Mouse (Mus musculus): ENCODE measurements around the gene Slc8a1. TPM values are rescaled to one million over a fixed set of nuclear protein-coding genes. Genes with fewer than 3 reads are reported as not detected.

Gene Slc8a1
- polyA plus RNA-seq, 2 experiments from 2014 or later = 0.03 TPM; not detected in 1

DNA sequence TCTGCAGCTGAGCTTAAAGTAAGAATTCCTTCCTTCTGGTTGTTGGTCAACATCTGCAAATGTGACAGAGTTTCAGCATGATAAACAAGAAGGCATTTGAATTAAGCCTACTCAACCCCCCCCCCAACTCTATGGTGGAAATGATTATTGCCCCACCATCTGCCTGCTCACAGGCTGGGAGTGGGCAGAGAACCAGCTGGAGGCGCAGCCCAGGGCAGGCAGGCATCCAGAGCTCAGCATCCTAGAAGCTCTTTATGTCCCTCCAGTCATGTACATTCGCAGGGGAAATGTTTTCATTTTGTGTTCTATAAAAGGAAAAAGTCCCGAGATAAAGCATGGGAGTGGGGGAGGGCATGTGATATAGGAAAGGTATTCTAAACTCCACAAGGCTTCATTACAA, 235.4 kb downstream of the Slc8a1 start:
- no peak for ATAC-seq

DNA sequence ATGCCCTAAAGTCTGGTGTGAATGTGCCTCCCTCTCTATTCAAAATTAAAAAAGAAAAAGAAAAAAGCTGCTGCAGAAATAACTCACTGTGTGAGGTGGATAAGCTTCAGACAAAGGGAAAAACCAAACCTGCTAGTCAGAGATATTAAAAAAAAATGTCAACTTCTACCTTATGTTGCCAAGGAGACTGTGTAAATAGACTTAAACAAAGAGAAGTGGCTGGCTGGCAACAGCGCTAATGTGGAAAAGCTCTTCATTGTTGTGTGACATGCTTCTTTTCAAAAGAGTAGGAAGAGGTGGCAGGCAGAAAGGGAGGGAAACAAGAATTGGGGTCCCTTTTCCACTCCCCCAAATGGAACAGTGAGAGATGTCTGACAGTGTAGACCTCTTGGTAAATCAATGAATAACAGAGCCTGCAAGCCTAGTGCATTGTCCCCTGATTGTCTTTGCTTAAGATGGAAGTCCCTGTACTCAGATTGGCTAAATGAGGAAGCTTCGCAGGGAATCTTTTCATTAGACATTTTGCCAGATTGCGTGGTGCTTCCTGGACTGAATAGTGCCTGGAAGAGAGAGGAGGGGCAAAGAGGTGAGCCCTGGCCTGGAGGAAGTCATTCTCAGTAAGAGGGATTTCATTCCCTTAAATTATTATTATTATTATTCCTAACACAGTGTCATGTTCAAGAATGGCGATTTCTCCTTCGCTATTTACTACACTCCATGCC, 237.3 kb downstream of the Slc8a1 start:
- ATAC-seq = no peak

DNA sequence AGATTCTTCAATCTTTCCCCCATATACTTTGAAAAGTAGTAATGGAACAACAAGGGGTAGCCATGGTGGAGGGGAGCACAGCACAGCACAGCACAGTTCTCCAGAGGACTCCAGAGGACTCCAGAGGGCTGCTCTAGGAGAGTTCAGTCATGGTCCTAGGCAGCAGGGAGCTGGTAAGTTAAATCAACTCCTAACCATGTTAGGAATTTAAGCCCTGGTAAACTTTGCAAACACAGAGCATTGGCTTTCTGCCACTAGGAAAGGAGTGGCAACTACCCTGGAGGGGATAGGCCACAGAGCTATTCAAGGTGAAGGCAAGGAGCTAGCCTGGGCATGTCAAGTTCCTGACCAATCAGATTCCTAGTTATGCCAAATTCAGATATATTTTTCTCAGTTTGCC, 240.3 kb downstream of the Slc8a1 start:
- no peak for ATAC-seq

DNA sequence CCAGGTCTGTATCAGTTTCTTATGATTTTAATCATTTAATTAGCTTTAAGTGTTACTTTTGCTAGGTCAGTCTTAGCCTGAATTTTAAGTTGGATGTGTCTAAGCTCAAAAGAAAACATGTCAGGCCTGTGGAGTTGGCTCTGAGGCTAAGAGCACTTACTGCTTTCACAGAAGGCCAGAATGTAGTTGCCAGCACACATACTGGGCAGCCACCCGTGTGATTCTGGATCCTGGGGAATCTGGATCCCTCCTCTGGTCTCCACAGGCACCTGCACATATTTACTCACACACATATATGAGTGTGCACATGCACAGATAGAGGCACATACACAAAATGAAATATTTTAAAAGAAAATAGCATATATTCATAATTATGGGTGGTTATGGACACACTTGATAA, 241.6 kb downstream of the Slc8a1 start:
- ATAC-seq = no peak

DNA sequence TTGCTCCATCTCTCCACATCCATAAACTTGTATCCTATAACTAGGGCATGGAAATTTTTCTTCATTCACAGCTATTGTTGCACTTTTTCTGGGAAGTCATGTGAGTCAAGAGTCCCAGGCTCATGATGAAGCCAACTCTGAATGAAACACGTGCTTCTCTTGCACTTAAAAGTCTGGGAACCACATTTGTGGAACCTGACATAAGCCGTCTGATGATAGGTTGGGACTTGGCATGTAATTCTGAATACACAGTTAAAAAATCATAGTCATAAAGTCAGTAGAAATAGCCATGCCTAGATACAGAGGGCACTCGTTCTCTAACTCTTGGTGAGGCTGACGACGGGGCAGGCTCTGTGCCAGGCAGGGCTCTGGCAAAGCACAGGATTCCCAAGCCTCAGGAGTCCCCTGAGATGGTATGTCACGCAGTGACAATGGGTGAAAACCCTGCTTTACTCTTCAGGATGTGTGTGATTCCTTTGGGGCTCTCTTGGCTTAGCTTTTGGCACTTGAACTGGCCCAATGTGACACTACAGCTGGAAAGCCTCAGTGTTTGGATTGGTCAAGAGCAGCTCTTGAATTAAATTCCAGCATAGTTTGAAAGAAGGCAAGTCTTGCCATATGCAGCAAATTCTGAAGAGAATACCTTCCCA, 245.8 kb downstream of the Slc8a1 start:
- ATAC-seq = no peak

DNA sequence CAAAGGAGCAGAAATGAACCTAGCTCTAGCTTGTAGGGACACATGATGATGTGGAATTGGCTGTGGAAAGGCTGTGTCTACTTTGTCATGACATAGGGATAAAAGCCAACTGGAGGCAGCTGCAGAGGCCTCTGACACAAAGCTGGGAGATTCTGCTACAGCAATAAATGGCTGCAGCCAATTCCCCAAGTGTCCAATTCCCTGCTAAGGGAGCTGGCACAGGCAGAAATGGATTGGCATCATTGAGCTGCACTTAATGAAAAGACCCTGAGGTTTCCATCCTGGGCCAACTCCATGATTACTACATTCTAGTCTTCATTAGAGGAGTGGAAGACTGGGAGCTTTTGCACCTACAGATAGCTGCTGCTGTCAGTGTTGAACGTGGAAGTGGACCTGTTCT, 251.8 kb downstream of the Slc8a1 start:
- ATAC-seq = no peak

DNA sequence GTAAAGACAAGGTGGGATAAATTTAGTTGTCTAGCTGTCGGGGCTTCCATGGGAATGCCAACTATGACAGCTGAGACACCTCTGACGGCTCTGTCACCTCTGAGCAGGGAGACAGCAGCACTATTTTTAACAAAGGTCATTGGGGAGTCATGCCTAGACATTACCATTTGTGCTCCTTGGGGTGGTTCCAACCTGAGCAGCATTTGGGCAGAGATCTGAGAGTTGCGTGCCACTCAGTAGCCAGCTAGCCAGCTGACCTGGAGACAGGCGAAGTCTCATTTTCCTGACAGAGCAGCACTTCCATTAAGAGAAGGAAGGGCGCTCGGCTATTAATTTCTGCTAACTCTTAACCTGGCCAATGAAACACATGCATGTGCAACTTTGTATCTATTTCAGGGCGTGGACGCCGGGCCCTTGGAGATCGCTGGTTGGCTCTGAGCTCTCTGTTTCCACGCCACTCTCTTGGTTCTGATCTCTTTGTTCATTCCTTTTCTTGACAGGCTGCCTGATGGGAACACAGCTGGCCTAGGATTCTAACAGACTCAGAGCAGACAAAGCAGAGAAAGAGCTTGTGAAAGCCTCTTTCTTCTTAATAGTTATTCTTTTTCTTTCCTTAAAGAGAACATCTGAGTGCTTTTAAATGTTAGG, 256.2 kb downstream of the Slc8a1 start:
- no peak for ATAC-seq

DNA sequence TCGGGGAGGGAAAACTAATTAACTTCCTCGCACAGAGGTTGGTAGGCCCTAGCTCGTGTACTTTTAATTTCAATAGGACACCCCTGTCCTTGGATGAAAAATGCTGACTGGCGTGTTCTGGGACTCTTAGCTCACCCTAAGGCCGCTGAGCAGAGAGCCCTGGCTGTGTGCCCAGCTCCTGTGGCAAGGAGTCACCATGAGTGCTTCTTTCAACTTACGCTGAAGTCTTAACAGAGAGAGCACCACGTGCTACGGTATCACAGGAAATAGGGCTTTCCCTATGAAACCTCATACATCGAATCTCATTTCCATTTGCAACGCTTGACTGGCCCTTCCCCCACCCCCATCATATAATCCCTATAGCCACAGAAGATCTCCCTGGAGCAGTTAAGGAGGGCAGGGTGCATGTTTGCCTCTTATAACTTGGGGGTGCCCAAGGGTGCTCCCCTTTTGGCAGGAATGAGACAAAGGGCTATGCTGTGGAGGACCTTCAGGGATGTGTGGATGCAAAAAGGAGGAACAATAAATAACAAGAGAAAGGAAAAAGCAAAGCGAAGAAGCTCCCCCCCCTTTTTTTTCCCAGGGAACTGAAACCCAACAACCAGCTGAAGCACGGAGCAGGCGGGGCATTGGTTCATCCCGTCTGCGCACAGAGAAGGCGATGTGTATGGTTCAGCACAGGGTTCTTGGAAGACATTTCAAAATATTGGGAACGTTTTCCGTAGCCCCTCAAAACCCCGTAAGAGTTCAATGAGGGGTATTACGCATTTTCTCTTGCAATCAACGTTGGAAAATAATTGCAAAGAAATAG, 257.6 kb downstream of the Slc8a1 start:
- ATAC-seq = no peak

DNA sequence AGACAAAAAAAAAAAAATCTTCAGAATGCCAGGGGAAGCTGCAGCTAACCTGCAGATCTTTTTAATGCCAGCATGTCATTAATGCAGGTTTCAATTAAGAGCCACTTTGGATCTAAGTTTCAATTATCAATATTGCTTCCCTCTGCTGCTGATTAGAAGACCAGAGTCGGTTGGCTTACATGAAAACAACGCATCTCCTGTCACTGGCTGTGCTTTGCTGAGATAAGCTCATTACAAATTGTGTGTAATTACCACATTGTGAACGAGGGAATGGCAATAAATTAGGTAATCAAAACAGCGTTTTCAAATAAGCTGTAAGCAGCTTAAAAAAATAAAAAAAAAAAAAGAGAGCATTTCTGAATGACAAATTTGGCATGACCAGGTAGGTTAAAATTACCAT, 258.4 kb downstream of the Slc8a1 start:
- ATAC-seq = no peak

DNA sequence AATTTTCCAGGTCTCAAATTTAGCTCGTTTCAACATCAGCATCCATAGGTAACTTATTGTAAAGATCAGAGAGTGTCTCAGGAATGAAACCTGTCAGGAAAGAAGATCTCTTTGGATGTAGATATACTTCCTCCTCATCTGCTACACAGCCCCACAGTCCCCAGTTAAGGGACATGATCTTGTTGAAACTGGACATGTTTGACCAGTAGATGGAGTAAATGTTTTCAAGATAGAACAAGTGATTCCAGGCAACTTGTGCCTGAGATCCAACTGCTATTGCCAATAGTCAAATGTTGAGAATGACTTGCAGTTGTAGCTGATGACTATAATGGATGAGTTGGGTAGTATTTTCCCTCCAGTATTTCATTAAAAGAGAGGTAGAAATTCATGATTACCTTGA, 260.8 kb downstream of the Slc8a1 start:
- ATAC-seq = no peak

DNA sequence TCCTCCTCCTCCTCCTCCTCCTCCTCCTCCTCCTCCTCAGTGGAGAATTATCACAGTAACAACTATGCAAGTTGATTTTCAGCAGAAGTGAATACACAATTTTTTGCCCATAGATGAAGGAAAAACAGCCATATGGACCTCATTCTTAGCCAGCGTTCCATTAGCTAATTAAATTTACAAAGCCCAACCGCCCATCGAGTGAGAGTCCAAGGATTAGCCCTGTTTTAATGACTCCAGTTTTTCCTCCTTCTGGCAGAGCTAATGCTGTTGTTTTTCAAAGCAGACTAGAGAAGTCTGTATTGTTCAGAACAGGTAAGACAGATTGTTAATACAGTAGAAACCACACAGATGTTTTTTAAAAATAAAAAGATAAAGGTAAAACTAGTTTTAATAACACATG, 264.8 kb downstream of the Slc8a1 start:
- ATAC-seq = no peak

DNA sequence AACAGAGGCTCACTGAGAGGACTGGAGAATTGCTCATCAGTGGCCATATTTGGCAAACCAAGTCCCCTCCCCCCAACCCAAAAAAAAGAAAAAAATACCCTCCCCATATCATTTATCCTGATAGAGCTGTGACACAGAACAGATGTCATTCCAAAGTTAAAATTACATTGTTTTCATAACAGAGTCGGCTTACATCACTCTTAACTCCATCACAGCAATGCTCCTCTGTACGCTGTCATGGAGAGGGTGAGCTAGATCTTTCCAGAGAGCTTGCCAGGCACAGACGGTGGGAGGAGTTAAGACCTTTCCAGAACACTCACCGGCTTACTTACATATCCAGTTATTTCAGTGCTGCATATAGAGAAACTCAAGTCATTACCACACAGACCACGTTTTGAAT, 269.2 kb downstream of the Slc8a1 start:
- no peak for ATAC-seq

DNA sequence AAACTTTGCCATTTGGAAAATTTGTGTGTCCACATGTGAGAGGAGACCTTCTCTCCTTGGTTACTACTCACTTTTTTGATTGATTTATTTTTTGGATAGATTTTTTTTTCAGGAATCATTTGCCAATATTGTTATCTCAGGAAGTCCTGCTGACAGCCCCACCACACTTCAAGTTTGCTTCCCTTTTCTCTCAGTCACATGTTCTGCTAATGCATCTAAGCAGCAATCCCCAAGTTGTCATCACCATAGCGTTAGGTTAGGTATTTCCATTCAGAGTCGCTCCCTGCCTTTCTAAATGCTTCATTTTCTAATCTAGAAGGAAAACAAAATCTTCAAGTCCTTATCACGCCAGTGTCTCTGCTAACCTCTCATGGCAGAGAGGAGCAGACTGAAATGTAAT, 278.8 kb downstream of the Slc8a1 start:
- ATAC-seq = no peak

DNA sequence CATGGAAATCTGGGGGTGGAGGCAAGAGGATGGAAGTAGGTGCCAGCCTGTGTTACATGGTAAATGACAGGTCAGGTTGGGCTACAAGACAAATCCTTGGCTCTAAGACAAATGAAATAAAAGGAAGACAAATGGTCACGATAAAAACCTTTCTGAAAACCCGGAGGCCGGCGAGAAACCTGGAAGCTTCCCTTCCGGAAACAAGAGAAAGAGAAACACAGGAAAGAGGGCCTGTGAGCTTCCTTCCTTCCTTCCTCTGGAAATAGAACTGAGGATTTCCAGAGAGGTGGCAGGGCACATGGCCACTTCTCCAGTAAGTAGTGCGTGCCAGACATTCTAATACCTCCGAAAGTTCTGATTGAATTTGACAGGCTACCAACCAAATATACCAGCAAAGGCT, 282.2 kb downstream of the Slc8a1 start:
- no peak for ATAC-seq

DNA sequence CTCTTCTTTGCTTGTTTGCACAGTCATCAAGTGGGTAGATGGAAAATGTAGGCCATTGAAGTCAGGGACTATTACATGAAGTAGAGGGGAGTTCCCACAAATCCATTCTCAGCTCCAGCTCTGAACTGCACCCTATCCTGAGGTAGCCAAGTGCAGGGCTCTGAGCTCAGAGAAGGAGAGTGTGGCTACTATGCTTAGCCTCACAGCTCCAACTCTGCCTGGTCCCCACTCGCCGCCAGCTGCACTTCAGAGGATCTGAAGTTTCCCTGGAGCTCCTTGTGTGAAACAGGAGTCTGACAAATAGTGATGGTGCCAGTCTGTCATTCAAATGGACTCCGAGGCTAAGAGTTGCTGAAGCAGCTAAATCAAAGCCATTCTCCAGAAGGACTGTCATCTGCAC, 282.9 kb downstream of the Slc8a1 start:
- ATAC-seq = no peak

DNA sequence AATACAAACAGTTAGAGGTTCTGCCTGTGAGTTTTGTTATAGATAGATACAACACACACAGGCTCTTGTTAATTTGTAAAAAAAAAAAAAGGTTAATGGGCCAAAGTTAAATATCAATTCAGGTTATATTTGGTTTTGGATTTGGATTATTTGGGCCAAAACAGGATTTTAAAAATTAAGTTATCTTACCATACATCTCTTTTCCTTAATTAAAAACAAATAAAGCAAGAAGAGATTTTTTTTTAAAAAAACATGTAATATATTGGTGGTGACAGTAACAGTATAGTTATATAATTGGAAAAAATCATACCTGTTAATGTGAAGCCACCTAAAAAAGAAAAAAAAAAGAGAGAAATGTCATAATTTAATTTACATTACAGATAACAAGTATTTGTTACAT, 296.7 kb downstream of the Slc8a1 start, which contains the start of gene Gm11096:
TSS of gene Gm11096 (plus strand) at position 301 of the 400 bp plus-strand sequence.
- ATAC-seq = no peak

DNA sequence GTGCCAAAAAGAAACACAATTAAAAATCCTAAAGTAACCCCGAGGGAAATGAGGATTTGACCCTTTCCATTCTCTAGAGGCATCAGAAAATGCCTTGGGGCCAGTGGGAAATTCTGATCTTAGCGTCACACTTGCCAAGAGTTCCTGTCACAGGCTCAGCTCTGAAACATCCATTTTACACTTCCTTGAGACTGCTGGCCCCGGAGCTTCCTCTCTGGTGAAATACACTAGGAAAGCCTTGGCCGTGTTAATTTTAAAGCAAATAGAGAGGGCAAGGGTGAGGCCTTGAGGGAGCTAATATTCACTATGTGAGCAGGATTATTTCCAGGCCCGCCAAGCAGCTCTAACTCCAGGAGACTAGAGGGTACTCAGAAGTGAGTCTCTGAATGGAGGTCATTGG, 305.0 kb downstream of the Slc8a1 start:
- ATAC-seq = no peak

DNA sequence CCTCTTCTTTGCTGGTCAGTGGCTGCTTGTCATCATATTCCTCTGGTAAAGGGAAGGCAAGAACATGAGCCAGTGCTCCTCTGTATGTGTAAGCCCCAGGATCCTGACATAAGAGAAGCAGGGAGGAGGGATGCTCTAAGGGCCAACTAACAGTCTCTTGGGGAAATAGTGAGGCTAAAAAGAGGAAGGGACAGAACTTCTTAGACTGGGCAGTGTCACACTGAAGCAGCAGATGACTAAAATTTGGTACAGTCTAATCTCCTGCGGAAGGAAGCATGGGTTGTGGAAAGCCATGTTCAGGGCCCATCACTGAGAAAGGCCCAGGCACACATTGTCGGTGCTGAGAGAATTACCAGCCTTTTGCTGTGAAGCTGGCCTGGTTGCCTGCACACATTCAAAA, 305.4 kb downstream of the Slc8a1 start:
- ATAC-seq = no peak

DNA sequence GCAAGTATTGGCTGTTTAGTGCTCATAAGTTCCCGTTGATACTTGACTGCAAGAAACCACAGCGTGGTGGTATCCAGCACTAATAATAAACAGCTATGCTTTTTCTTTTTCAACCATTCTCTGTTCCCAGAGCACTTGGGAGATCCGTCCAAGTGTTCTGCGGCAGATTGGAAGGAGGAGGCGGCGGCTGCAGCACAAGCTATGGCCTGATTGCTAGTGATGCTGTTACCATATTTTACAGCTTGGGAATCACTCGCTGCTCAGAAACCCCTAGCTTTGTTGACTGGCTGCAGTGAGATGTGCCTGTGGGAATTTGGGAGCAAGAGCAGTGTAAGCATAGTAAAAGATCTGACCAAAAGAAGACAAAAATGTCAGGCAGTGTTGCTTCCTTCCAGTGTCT, 310.9 kb downstream of the Slc8a1 start:
- no peak for ATAC-seq

DNA sequence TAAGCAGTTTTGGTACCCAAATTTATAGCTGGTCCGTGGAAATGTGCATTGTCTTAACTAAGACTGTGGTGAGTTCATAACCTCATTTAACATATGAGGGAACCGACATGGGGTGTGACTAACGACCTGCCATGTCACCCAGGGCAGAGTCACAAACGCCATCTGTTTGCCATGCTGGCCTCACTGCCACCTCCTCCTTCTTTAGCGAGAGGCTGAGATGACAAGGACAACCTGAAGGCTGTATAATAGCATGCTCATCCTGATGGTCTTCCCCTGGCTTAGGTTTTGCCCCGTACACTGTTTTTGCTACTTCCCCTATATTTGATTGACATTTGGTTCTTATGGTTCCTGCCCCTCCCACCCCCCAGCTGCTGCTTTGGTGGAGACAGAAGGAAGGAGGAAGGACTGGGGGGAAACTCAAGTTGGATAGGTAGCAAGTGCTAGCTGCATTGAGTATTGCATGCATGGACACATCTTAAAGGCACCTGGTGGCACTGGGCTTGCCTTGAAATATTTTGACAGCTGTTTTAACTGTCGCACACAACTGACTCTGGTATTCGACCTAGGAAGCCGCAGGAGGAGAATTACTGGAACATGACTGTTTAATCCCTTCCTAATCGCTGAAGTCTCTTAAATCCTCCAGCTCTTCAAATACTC, 313.8 kb downstream of the Slc8a1 start:
- no peak for ATAC-seq

DNA sequence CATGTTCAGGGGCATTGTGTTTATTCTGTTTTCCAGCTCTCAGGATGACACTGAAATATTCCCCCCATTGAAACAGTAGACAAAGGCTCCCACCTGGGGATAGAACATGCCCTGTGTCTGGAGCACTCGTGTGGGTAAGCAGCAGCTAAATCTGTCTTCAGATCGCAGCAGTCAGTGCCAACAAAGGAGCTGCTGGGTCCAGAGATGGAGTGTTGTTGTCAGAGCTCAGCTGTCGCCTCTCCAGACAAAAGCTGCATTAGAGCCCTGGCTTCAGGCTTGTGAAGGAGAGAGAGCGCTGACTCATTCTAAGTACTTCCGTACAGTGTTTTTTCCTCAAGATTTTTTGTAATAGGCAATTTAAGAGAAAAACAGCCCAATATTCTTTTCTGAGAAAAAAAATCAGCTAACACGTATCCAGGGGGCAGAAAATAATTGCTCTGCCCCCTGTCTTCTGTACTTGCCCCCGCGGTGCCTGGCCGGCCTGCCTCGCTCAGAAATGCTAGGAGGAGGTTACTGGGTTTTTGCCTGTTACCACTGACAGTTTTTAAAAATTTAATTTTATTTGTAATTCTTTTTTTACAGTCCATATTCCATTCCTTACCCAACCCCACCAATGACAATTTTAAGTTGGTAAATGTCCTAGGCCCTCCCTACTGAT, 318.2 kb downstream of the Slc8a1 start:
- no peak for ATAC-seq
